Comparison of ENCODE assay signal across 14 mouse cellular contexts in genomic region chr4:124278681-124279080, GRCm38 (mm10).
DNase-seq lines count a peak whose midpoint lies in the region; ATAC-seq lines count a peak whose summit lies in the region.
"Had no signal": no experiment of that assay in that cellular context is flagged by ENCODE, and none has a peak within 500 bp of the region (broad histone marks: within the 10 kb centered on the region; RNA-seq: fewer than 3 reads in every experiment).

No protein-coding gene starts in this region.

- peaks cover 13% of the 10 kb centered on the region for H3K4me1 ChIP-seq in heart, embryonic 16.5 days (ENCODE audit: control insufficient read depth, insufficient read depth, low read length)
- peaks cover 14% of the 10 kb centered on the region; the same call in 1 of the 2 replicates for H3K4me1 ChIP-seq in embryonic facial prominence, embryonic 12.5 days
- H3K4me1 ChIP-seq in midbrain, embryonic 12.5 days: peaks cover 31% of the 10 kb centered on the region

- H3K9me3 ChIP-seq in heart, embryonic 16.5 days (replicated peaks; ENCODE audit: control insufficient read depth, low read length): no peaks in the 10 kb centered on the region
- H3K9me3 ChIP-seq in embryonic facial prominence, embryonic 12.5 days: no peaks in the 10 kb centered on the region
- no peaks in the 10 kb centered on the region for H3K9me3 ChIP-seq in midbrain, embryonic 12.5 days
- H3K9me3 ChIP-seq: embryonic facial prominence, embryonic 13.5 days had no signal

- DNase-seq in heart, adult 9 months (ENCODE audit: low spot score in 2 of 2): no peak
- DNase-seq in ZHBTc4 (ENCODE audit: low read depth, low spot score): peak; percentile 25
- no peak for DNase-seq in thymus, postnatal 0 days (ENCODE audit: low spot score)
- DNase-seq in thymus, adult 18-20 months: no peak
- DNase-seq: cerebellum, adult 9-10 months; heart, postnatal 14 days; kidney, adult 11 months; thymus, postnatal 36 days had no signal

- H3K27me3 ChIP-seq in heart, embryonic 16.5 days (ENCODE audit: control insufficient read depth, insufficient read depth, low read length): peaks cover 17% of the 10 kb centered on the region; the same call in 1 of the 2 replicates
- no peaks in the 10 kb centered on the region for H3K27me3 ChIP-seq in embryonic facial prominence, embryonic 12.5 days
- H3K27me3 ChIP-seq in midbrain, embryonic 12.5 days: peaks cover 23% of the 10 kb centered on the region; the same call in 1 of the 2 replicates

- no peak overlapping the region; the same call in 1 of the 2 replicates for H3K4me3 ChIP-seq in heart, embryonic 16.5 days (ENCODE audit: low read length)
- no peak overlapping the region for H3K4me3 ChIP-seq in embryonic facial prominence, embryonic 12.5 days
- no peak overlapping the region for H3K4me3 ChIP-seq in midbrain, embryonic 12.5 days

- H3K36me3 ChIP-seq in heart, embryonic 16.5 days (ENCODE audit: control insufficient read depth, insufficient read depth): no peaks in the 10 kb centered on the region
- no peaks in the 10 kb centered on the region for H3K36me3 ChIP-seq in embryonic facial prominence, embryonic 12.5 days
- no peaks in the 10 kb centered on the region for H3K36me3 ChIP-seq in midbrain, embryonic 12.5 days
- H3K36me3 ChIP-seq: embryonic facial prominence, embryonic 13.5 days had no signal

- no peak for ATAC-seq in heart, embryonic 16.5 days (replicated peaks; ENCODE audit: extremely low read depth, insufficient read depth, low FRiP score)
- no peak for ATAC-seq in embryonic facial prominence, embryonic 12.5 days (ENCODE audit: insufficient number of reproducible peaks, insufficient read depth, low FRiP score, low TSS enrichment)
- ATAC-seq in midbrain, embryonic 12.5 days (ENCODE audit: low FRiP score, low read depth): no peak
- ATAC-seq: CD4-positive, CD25-positive, alpha-beta regulatory T cell, adult 4 months; lung, postnatal 0 days had no signal

- peak overlapping the region; percentile 31 for H3K4me2 ChIP-seq in heart, embryonic 16.5 days (ENCODE audit: low read depth, low read length)
- H3K4me2 ChIP-seq in embryonic facial prominence, embryonic 12.5 days (replicated peaks): peak overlapping the region; percentile 85
- 0 out of 2 replicates have a peak overlapping the region, but pooled peaks have one; percentile 13 for H3K4me2 ChIP-seq in midbrain, embryonic 12.5 days (replicated peaks)

- 7% methylated on average over 10 of the region's 10 CpGs for WGBS in heart, embryonic 16.5 days
- WGBS in embryonic facial prominence, embryonic 12.5 days: 4% methylated on average over 10 of the region's 10 CpGs
- WGBS in midbrain, embryonic 12.5 days: 3% methylated on average over 10 of the region's 10 CpGs

- no peak overlapping the region for H3K27ac ChIP-seq in heart, embryonic 16.5 days (ENCODE audit: low read length)
- H3K27ac ChIP-seq in embryonic facial prominence, embryonic 12.5 days: no peak overlapping the region
- H3K27ac ChIP-seq in midbrain, embryonic 12.5 days (replicated peaks): peak overlapping the region; percentile 93
- H3K27ac ChIP-seq: embryonic facial prominence, embryonic 13.5 days had no signal

- no peak overlapping the region for H3K9ac ChIP-seq in heart, embryonic 16.5 days (ENCODE audit: low read length)
- H3K9ac ChIP-seq in embryonic facial prominence, embryonic 12.5 days: no peak overlapping the region
- H3K9ac ChIP-seq in midbrain, embryonic 12.5 days (replicated peaks): no peak overlapping the region

Comparison
In these comparisons a context has a peak if more than half of its experiments do, and no peak if none do; other contexts are left out.
1. H3K4me2 ChIP-seq: peak in every context shown above with its lines; median percentile 85 in embryonic facial prominence, embryonic 12.5 days; 31 in heart, embryonic 16.5 days; 13 in midbrain, embryonic 12.5 days.